Mouse (Mus musculus) right cerebral cortex, adult 18-20 months (tissue): ENCODE data around the gene Olfr945.

Experiments
- DNase-seq: peaks from one replicate; pipeline ENCODE4 v3.0.0; 2022; ENCODE audit warnings: mixed read lengths

The Olfr945 gene

GRCm38 (mm10) chr9:39276718-39277117, at the start of gene Olfr945:
TSS of gene Olfr945 (minus strand) at chr9:39276818.
- no peak for DNase-seq

DNA sequence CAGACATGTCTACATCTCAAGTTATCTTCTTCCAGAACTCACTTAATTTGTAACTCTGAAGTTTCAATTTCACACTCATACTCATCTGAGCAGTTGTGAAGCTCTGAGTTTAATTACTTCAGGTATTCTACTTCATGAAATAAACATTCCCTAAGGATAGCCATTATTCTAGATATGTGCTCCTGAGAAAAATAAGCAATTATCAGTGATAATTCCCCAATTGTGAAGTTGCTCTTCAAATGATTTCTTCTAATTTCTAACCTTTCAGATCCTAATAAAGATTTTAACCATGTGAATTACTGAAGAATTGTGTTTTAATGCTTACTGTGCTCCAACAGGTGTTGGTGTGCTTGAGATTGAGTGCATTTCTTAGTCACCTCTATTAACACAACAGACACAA, 49.3 kb upstream of the Olfr945 start, which contains the start of gene Olfr948:
Gene Olfr948, minus strand, starts transcription at position 101 of the 400 bp plus-strand sequence.
- no peak for DNase-seq

DNA sequence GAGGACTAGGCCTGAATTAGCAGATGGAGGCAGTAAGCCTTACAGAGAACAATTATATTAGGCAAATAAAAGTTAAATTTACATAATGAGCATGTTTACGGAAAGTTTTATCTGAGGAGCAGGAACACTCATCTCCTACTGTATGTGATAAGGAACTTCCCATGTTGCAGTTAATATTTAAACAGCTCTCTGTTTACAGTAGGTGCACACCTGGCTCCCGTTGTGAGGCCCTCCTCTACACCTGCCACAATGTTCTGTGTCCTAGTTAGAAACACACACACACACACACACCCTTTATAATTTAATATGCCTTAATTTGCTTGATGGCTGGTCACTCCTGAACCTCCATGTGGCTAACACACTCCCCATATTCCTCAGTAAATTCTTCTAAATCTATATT, 10.5 kb upstream of the Olfr945 start:
- no peak for DNase-seq

DNA sequence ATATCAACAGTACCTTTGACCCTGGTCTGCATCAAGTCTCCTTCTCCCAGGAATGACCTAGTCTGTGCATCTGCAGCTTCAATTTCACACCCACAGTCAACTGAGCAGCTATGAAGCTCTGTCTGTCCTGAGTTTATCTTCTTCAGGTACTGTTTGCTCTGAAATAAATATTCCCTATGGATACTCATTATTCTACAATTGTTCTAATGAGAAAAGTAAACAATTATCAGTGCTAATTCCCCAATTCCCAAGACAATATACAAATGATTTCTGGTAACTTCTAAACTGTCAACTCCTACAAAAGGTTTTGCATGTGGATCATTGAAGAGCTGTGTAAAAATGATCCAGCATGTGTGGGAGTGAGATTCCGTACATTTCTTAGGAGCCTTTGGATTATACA, 26.7 kb downstream of the Olfr945 start, which contains the start of gene Olfr1537:
Gene Olfr1537, minus strand, starts transcription at position 101 of the 400 bp plus-strand sequence.
- DNase-seq = no peak
